Mouse (Mus musculus): ENCODE results near the gene Bcl2. TPM values are rescaled to one million over a fixed set of nuclear protein-coding genes. Genes with fewer than 3 reads are reported as not detected.
"Not testable (repeated sequence)": the region's sequence is repeated elsewhere in the genome, so short reads cannot be mapped to it uniquely, and the experiment has no call there.

Gene Bcl2
- polyA plus RNA-seq, 1 experiment from 2014 or later: 5.6 TPM

GRCm38 (mm10) chr1:106738092-106738491 is 24.0 kb upstream of the Bcl2 start:
- H3K27me3 ChIP-seq (ENCODE audit: control insufficient read depth, insufficient read depth, low read length): no peaks in the 10 kb centered on the region
- H3K9me3 ChIP-seq (ENCODE audit: control insufficient read depth, low read length): no peaks in the 10 kb centered on the region
- no peak overlapping the region for H3K4me3 ChIP-seq (ENCODE audit: low read depth, low read length)
- 83% methylated on average over 3 of the region's 3 CpGs for WGBS
- TF ChIP-seq EP300 (optimal IDR thresholded peaks at IDR 0.05) (no peak), CTCF (IDR thresholded peaks at IDR 0.05; ENCODE audit: low read depth) (peak; percentile 67)
- no peak for ATAC-seq (ENCODE audit: low FRiP score, low TSS enrichment)
- DNase-seq (ENCODE audit: low spot score): no peak
- H3K4me2 ChIP-seq (replicated peaks; ENCODE audit: low read depth): no peak overlapping the region
- H3K27ac ChIP-seq (replicated peaks): no peak overlapping the region
- H3K9ac ChIP-seq (ENCODE audit: low read length): no peak overlapping the region
- no peaks in the 10 kb centered on the region for H3K4me1 ChIP-seq (replicated peaks; ENCODE audit: control insufficient read depth, insufficient read depth)
- no peaks in the 10 kb centered on the region for H3K36me3 ChIP-seq (ENCODE audit: control insufficient read depth, insufficient read depth, low read length)

- H3K4me3 ChIP-seq (ENCODE audit: low read depth, low read length): no peak overlapping the region
- no peaks in the 10 kb centered on the region for H3K36me3 ChIP-seq (ENCODE audit: control insufficient read depth, insufficient read depth, low read length)
- no peak overlapping the region for H3K9ac ChIP-seq (ENCODE audit: low read length)
- 92% methylated on average over 8 of the region's 8 CpGs for WGBS
- H3K27me3 ChIP-seq (ENCODE audit: control insufficient read depth, insufficient read depth, low read length): no peaks in the 10 kb centered on the region
- H3K4me2 ChIP-seq (replicated peaks; ENCODE audit: low read depth): no peak overlapping the region
- TF ChIP-seq CTCF (IDR thresholded peaks at IDR 0.05; ENCODE audit: low read depth): no peak
- no peak for TF ChIP-seq EP300 (optimal IDR thresholded peaks at IDR 0.05)
- no peaks in the 10 kb centered on the region for H3K9me3 ChIP-seq (ENCODE audit: control insufficient read depth, low read length)
- ATAC-seq (ENCODE audit: low FRiP score, low TSS enrichment): no peak
- no peak overlapping the region for H3K27ac ChIP-seq (replicated peaks)
- no peaks in the 10 kb centered on the region for H3K4me1 ChIP-seq (replicated peaks; ENCODE audit: control insufficient read depth, insufficient read depth)
- no peak for DNase-seq (ENCODE audit: low spot score)
Observed at GRCm38 (mm10) chr1:106736211-106736610, 22.1 kb upstream of the Bcl2 start.

DNA sequence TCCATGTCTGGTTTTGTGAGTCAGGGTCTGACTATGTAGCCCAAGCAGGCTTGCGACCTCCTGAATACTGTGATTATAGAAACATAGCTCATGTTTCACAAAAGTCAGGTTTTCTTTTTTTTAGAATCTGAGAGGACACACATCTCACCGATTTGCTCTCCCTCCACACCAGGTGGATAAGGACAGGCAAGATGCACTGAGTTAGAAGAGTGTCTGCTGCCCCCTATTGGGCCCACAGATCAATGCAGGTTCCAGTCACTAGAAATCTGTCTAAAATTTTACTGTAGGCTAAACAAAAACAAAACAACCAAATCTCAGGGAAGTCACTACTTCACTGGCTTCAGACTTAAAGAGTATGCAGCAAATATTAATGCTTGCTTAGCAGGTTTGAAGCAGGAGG is 21.5 kb upstream of the Bcl2 start:
- H3K4me1 ChIP-seq (replicated peaks; ENCODE audit: control insufficient read depth, insufficient read depth): no peaks in the 10 kb centered on the region
- H3K4me3 ChIP-seq (ENCODE audit: low read depth, low read length): no peak overlapping the region
- no peaks in the 10 kb centered on the region for H3K9me3 ChIP-seq (ENCODE audit: control insufficient read depth, low read length)
- TF ChIP-seq EP300 (optimal IDR thresholded peaks at IDR 0.05) (no peak), CTCF (IDR thresholded peaks at IDR 0.05; ENCODE audit: low read depth) (peak; percentile 80)
- H3K27me3 ChIP-seq (ENCODE audit: control insufficient read depth, insufficient read depth, low read length): no peaks in the 10 kb centered on the region
- H3K36me3 ChIP-seq (ENCODE audit: control insufficient read depth, insufficient read depth, low read length): no peaks in the 10 kb centered on the region
- no peak overlapping the region for H3K4me2 ChIP-seq (replicated peaks; ENCODE audit: low read depth)
- DNase-seq (ENCODE audit: low spot score) (peak; percentile 45), ATAC-seq (ENCODE audit: low FRiP score, low TSS enrichment) (no peak)
- no peak overlapping the region for H3K27ac ChIP-seq (replicated peaks)
- WGBS: 41% methylated on average over 2 of the region's 2 CpGs
- no peak overlapping the region for H3K9ac ChIP-seq (ENCODE audit: low read length)

DNA sequence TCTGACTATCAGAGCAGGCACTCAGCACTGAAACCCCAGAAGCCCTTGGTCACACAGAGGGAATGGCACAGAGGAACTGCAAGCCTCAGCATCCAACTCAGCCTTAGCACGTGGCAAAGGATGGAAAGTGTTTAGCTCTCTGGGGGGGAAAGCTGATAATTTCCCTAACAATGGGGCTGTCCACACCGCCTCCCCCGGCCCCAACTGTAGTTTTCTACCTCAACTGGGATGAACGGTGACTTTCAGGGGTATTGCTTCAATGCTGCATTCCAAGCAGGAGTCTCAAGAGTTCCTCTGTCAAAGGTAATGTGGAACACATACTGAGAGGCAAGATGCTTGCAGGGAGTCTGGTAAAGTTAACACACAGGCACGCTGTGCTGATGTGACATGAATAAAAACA is 8.0 kb upstream of the Bcl2 start:
- ATAC-seq (ENCODE audit: low FRiP score, low TSS enrichment): no peak
- DNase-seq (ENCODE audit: low spot score): no peak
- no peak overlapping the region for H3K27ac ChIP-seq (replicated peaks)

DNA sequence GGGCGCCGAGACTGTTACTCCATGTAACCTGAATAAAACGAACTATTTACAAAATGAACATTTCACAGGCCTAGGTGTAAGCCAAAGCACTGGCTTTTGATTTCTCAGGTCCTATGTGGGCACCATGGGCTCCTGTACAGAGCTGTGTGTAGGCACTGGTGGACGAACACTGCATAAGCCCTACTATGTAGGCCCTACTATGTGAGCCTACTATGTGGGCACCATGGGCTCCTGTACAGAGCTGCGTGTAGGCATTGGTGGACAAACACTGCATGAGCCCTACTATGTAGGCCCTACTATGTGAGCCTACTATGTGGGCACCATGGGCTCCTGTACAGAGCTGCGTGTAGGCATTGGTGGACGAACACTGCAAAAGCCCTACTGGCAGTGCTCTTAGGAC is 3.7 kb upstream of the Bcl2 start:
- not testable (repeated sequence) for DNase-seq (ENCODE audit: low spot score); H3K4me2 ChIP-seq (replicated peaks; ENCODE audit: low read depth); H3K27ac ChIP-seq (replicated peaks); ATAC-seq (ENCODE audit: low FRiP score, low TSS enrichment); H3K4me1 ChIP-seq (replicated peaks; ENCODE audit: control insufficient read depth, insufficient read depth); H3K9me3 ChIP-seq (ENCODE audit: control insufficient read depth, low read length); H3K36me3 ChIP-seq (ENCODE audit: control insufficient read depth, insufficient read depth, low read length); H3K9ac ChIP-seq (ENCODE audit: low read length); H3K27me3 ChIP-seq (ENCODE audit: control insufficient read depth, insufficient read depth, low read length); H3K4me3 ChIP-seq (ENCODE audit: low read depth, low read length)
- WGBS: 64% methylated on average over 7 of the region's 7 CpGs

More for the DNA sequence above, 8.0 kb upstream of the Bcl2 start:
- Histone ChIP-seq H3K9ac (ENCODE audit: low read length) (no peak overlapping the region), H3K9me3 (ENCODE audit: control insufficient read depth, low read length) (no peaks in the 10 kb centered on the region), H3K27me3 (ENCODE audit: control insufficient read depth, insufficient read depth, low read length) (no peaks in the 10 kb centered on the region), H3K4me3 (ENCODE audit: low read depth, low read length) (no peak overlapping the region), H3K4me1 (replicated peaks; ENCODE audit: control insufficient read depth, insufficient read depth) (no peaks in the 10 kb centered on the region), H3K36me3 (ENCODE audit: control insufficient read depth, insufficient read depth, low read length) (no peaks in the 10 kb centered on the region; the same call in 1 of the 2 replicates), H3K4me2 (replicated peaks; ENCODE audit: low read depth) (no peak overlapping the region)
- WGBS: 61% methylated on average over 5 of the region's 5 CpGs
- no peak for TF ChIP-seq CTCF (IDR thresholded peaks at IDR 0.05; ENCODE audit: low read depth)
- TF ChIP-seq EP300 (optimal IDR thresholded peaks at IDR 0.05): no peak

DNA sequence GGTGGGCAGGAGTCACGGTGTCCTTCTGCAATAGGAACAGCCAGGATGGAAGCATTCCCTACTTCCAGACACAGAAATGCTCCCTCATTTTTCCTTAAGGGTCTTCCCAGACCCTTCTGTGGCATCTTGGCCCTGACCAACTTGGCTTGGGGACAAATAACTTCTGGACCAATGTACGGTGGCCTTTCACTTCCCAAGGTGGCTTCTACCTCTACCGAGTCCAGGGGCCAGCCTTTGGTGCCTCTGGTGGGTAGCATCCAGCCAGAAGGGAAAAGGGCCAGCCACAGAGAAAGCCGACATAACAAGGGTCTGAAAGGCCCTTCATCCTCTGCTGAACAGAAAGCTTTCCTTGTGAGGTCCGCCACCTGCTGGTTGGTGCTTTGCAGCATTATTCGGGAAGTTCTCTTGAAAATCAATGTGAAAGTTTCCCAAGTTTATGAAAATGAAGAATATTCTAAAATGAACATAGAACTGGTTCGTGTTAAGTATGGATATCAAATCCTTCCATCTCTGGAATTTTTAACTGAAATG is 3.1 kb upstream of the Bcl2 start:
- ATAC-seq (ENCODE audit: low FRiP score, low TSS enrichment): no peak
- 25% methylated on average over 7 of the region's 7 CpGs for WGBS
- TF ChIP-seq EP300 (optimal IDR thresholded peaks at IDR 0.05) (no peak), CTCF (IDR thresholded peaks at IDR 0.05; ENCODE audit: low read depth) (peak; percentile 97)

More for the DNA sequence above, 3.1 kb upstream of the Bcl2 start:
- Histone ChIP-seq H3K27ac (replicated peaks) (no peak overlapping the region), H3K27me3 (ENCODE audit: control insufficient read depth, insufficient read depth, low read length) (no peaks in the 10 kb centered on the region), H3K4me1 (replicated peaks; ENCODE audit: control insufficient read depth, insufficient read depth) (no peaks in the 10 kb centered on the region), H3K9me3 (ENCODE audit: control insufficient read depth, low read length) (no peaks in the 10 kb centered on the region), H3K4me2 (replicated peaks; ENCODE audit: low read depth) (no peak overlapping the region), H3K4me3 (ENCODE audit: low read depth, low read length) (no peak overlapping the region), H3K36me3 (ENCODE audit: control insufficient read depth, insufficient read depth, low read length) (no peaks in the 10 kb centered on the region), H3K9ac (ENCODE audit: low read length) (no peak overlapping the region)
- DNase-seq (ENCODE audit: low spot score): peak; percentile 77

Measured in stomach, postnatal 0 days (tissue).